Comparison of ENCODE assay signal across 27 mouse cellular contexts in genomic region chr14:95282016-95282415, GRCm38 (mm10).
"Had no signal": no experiment of that assay in that cellular context is flagged by ENCODE, and none has a peak within 500 bp of the region (broad histone marks: within the 10 kb centered on the region; RNA-seq: fewer than 3 reads in every experiment).

No protein-coding gene starts in this region.

- H3K36me3 ChIP-seq: heart, embryonic 13.5 days; heart, embryonic 15.5 days; hindbrain, embryonic 13.5 days; kidney, embryonic 15.5 days; limb, embryonic 12.5 days; liver, embryonic 13.5 days had no signal

- H3K4me2 ChIP-seq: heart, embryonic 11.5 days; heart, embryonic 13.5 days; heart, embryonic 15.5 days; hindbrain, embryonic 13.5 days; kidney, embryonic 15.5 days; limb, embryonic 12.5 days; liver, embryonic 11.5 days; liver, embryonic 13.5 days had no signal

- H3K27ac ChIP-seq: gastrocnemius, adult 2 months; heart, adult 2 months; heart, embryonic 13.5 days; heart, embryonic 15.5 days; hindbrain, embryonic 13.5 days; kidney, embryonic 15.5 days; kidney, postnatal 0 days; limb, embryonic 12.5 days; liver, embryonic 13.5 days had no signal

- H3K4me3 ChIP-seq: gastrocnemius, adult 2 months; heart, adult 2 months; heart, embryonic 13.5 days; heart, embryonic 15.5 days; hindbrain, embryonic 13.5 days; kidney, embryonic 15.5 days; limb, embryonic 12.5 days; liver, embryonic 13.5 days had no signal

- H3K4me1 ChIP-seq: heart, embryonic 13.5 days; heart, embryonic 15.5 days; hindbrain, embryonic 13.5 days; kidney, embryonic 15.5 days; limb, embryonic 12.5 days; liver, embryonic 13.5 days had no signal

- H3K9me3 ChIP-seq: heart, embryonic 13.5 days; heart, embryonic 15.5 days; hindbrain, embryonic 13.5 days; kidney, embryonic 15.5 days; limb, embryonic 12.5 days; liver, embryonic 13.5 days had no signal

- H3K27me3 ChIP-seq: heart, embryonic 13.5 days; heart, embryonic 15.5 days; hindbrain, embryonic 13.5 days; kidney, embryonic 15.5 days; limb, embryonic 12.5 days; liver, embryonic 13.5 days had no signal

- DNase-seq: gastrocnemius, adult 2 months; gastrocnemius, postnatal 10 days; gastrocnemius, postnatal 36 days; heart, adult 11 months; heart, adult 2 months; heart, postnatal 14 days; heart, postnatal 36 days; kidney, adult 11 months; kidney, adult 2 months; kidney, adult 9 months; kidney, postnatal 14 days; kidney, postnatal 36 days; layer of hippocampus, adult 9-11 months; layer of hippocampus, postnatal 36 days; left cerebral cortex, postnatal 4 days; liver; liver, embryonic 13.5 days had no signal

- H3K9ac ChIP-seq: heart, embryonic 13.5 days; heart, embryonic 15.5 days; hindbrain, embryonic 13.5 days; kidney, embryonic 15.5 days; limb, embryonic 12.5 days; liver, embryonic 13.5 days had no signal

- ATAC-seq: hindbrain, embryonic 16.5 days; intestine, embryonic 16.5 days had no signal
